Mouse (Mus musculus) erythroid progenitor cell, adult 5-6 weeks (primary cell): ENCODE results near the gene Atp5g1. TPM values are rescaled to one million over a fixed set of nuclear protein-coding genes. Genes with fewer than 3 reads are reported as not detected.

Experiments
- ATAC-seq: replicated peaks from 2 replicates; pipeline ENCODE4 v1.8.0; 2016; ENCODE audit warnings: moderate number of reproducible peaks, mild to moderate bottlenecking, moderate TSS enrichment, inconsistent platforms; ENCODE audit not compliant: poor library complexity, low FRiP score, severe bottlenecking
- total RNA-seq, 2 experiments: library from RNA; stranded (forward) in 1 of 2; stranded (reverse) in 1 of 2; fragments of 150-400 nt in 1 of 2; fragments of 186-747, 209-891 nt in 1 of 2; gene quantifications; 2 replicates each; pipeline versions ENCODE4 v1.2.3 to v1.2.4; 2015 to 2017; ENCODE audit warnings: low replicate concordance in 2 of 2

The Atp5g1 gene
- total RNA-seq, 2 experiments from 2014 or later: 9.5 to 98.9 TPM

DNA sequence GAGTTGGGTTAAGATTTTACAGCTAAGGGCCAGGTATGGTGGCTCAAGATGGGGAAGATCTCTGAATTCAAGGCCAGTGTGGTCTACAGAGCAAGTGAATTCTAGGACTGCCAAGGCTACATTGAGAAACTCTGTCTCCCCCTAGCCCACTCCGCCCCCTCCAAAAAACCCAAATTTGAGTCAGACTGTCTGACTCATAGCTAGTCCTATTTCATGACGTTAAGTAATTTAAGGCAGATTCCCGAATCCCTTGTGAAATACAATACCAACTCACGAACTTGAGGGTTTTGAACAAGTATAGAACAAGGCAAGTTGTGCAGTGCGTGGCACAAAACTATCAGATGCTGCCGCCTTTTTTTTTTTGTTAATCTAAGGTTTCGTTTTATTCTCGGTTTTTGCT is 41.4 kb downstream of the Atp5g1 start:
- ATAC-seq: no peak

DNA sequence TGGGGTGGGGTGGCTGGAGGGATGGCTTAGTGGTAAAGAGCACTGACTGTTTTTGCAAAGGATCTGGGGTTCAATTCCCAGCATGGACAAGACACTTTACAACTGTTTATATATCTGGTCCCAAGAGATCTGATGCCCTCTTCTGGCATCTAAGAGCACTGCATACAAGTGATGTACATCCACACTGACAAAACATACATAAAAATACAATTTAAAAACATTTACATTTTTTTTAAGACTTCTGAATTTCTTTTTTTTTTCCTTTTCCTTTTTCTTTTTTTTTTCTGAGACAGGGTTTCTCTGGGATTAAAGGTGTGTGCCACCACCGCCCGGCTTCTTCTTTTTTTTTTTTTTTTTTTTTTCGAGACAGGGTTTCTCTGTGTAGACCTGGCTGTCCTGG is 42.2 kb downstream of the Atp5g1 start:
- no peak for ATAC-seq

DNA sequence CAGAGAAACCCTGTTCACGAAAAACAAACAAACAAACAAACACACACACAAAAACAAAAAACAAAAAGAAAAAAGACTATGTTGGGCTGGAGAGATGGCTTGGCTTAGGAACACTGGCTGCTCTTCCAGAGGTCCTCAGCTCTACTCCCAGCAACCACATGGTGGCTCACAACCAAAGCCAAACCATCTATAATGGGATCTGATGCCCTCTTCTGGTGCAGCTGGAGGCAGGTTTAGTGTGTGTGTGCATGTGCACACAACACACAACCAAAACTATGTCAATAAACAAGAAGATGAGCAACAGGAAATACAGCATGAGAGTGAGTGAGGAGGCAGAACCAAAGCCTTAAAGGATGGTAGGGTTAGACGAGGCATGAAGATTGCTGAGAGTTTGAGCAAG is 43.8 kb downstream of the Atp5g1 start:
- no peak for ATAC-seq

DNA sequence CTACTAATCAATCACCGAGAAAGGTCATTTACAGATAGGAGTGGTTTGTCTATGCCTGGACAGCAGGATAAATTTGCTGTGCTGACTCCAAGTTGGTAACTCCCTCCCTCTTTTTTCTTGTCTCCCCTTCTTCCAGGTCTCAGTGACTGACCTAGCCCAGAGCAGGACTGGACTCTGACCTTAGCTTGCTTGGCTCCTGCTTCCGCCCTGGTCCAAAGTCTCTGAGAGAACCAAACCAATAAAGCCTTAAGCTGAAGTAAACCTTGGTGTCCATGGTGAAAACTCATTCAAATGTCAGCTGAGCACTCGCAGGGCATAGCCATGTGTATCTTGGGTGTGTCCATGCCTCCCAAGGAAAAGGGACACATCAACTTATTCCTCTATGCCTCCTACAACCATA is 44.9 kb downstream of the Atp5g1 start:
- no peak for ATAC-seq

DNA sequence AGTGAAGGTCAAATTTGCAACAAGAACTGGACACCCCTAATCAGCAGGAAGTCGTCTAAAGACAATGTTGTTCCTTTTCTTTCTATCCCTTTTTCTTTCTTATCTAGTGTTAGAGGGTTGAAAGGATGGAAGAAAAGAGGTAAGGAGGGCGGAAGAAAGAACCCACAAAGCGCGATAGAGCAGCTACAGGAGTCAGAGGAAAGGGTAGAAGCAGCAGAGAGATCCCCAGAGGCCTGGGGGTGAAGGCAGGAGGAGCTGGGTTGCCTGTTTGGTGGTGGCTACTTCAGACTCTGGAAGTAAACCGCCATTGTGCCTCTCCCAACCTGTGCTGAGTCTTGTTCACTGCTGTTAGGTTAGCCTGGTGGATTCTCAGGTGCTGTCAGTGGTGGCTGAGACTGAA is 47.3 kb downstream of the Atp5g1 start:
- no peak for ATAC-seq

DNA sequence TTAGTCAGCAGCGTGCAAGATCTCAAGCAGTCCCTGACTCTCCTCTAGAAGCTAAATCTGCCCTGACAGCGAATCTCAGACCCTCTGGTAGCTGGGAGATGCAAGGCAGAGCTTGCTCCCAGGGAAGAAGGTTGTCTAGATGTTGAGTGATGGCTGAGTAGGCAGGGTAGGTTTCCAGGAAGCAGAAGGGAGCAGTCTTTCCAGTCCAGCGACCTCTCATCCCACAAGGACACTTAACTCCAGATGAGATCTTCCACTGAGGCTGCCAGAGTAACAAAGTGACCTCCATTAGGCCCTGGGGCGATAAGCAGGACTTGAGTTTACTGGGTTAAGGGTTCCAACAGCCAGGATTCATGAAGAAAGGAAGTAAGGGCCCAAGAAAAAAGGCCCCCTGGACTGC is 54.8 kb downstream of the Atp5g1 start:
- no peak for ATAC-seq

Other genes starting within 250 kb of the Atp5g1 start
- 26.3 and 28.1 TPM in 2 replicates for gene Gngt2, start 238.5 kb downstream of the Atp5g1 start, total RNA-seq (2015; ENCODE audit: low replicate concordance)
- gene Gngt2, start 238.5 kb downstream of the Atp5g1 start, total RNA-seq (2017; ENCODE audit: low replicate concordance): 14.6 and 20.5 TPM in 2 replicates
- gene Abi3, start 233.2 kb downstream of the Atp5g1 start, total RNA-seq (2015; ENCODE audit: low replicate concordance): 2.1 and 4.7 TPM in 2 replicates
- gene Abi3, start 233.2 kb downstream of the Atp5g1 start, total RNA-seq (2017; ENCODE audit: low replicate concordance): 2.3 and 16.0 TPM in 2 replicates
- not detected in 2 replicates for gene B4galnt2, start 160.8 kb downstream of the Atp5g1 start, total RNA-seq (2015; ENCODE audit: low replicate concordance)
- not detected in 2 replicates for gene B4galnt2, start 160.8 kb downstream of the Atp5g1 start, total RNA-seq (2017; ENCODE audit: low replicate concordance)
- not detected in 2 replicates for gene Igf2bp1, start 69.7 kb downstream of the Atp5g1 start, total RNA-seq (2015; ENCODE audit: low replicate concordance)
- not detected in 2 replicates for gene Igf2bp1, start 69.7 kb downstream of the Atp5g1 start, total RNA-seq (2017; ENCODE audit: low replicate concordance)
- not detected in 2 replicates for gene Gip, start 51.1 kb downstream of the Atp5g1 start, total RNA-seq (2015; ENCODE audit: low replicate concordance)
- gene Gip, start 51.1 kb downstream of the Atp5g1 start, total RNA-seq (2017; ENCODE audit: low replicate concordance): not detected in 2 replicates
- 22.0 and 55.8 TPM in 2 replicates for gene Snf8, start 40.8 kb downstream of the Atp5g1 start, total RNA-seq (2015; ENCODE audit: low replicate concordance)
- gene Snf8, start 40.8 kb downstream of the Atp5g1 start, total RNA-seq (2017; ENCODE audit: low replicate concordance): 5.6 and 25.9 TPM in 2 replicates
- gene Ube2z, start 10.3 kb downstream of the Atp5g1 start, total RNA-seq (2015; ENCODE audit: low replicate concordance): 18.7 and 19.7 TPM in 2 replicates
- gene Ube2z, start 10.3 kb downstream of the Atp5g1 start, total RNA-seq (2017; ENCODE audit: low replicate concordance): 9.7 and 26.2 TPM in 2 replicates
- not detected in 2 replicates for gene Calcoco2, start 36.3 kb upstream of the Atp5g1 start, total RNA-seq (2015; ENCODE audit: low replicate concordance)
- gene Calcoco2, start 36.3 kb upstream of the Atp5g1 start, total RNA-seq (2017; ENCODE audit: low replicate concordance): not detected in 2 replicates
- gene Ttll6, start 58.1 kb upstream of the Atp5g1 start, total RNA-seq (2015; ENCODE audit: low replicate concordance): not detected in 2 replicates
- not detected in 2 replicates for gene Ttll6, start 58.1 kb upstream of the Atp5g1 start, total RNA-seq (2017; ENCODE audit: low replicate concordance)
- not detected in 2 replicates for gene Hoxb13, start 118.6 kb upstream of the Atp5g1 start, total RNA-seq (2015; ENCODE audit: low replicate concordance)
- gene Hoxb13, start 118.6 kb upstream of the Atp5g1 start, total RNA-seq (2017; ENCODE audit: low replicate concordance): not detected in 2 replicates
- not detected in 2 replicates for gene Hoxb9, start 195.8 kb upstream of the Atp5g1 start, total RNA-seq (2015; ENCODE audit: low replicate concordance)
- not detected in 2 replicates for gene Hoxb9, start 195.8 kb upstream of the Atp5g1 start, total RNA-seq (2017; ENCODE audit: low replicate concordance)
- not detected in 2 replicates for gene Hoxb8, start 206.2 kb upstream of the Atp5g1 start, total RNA-seq (2015; ENCODE audit: low replicate concordance)
- not detected in 2 replicates for gene Hoxb8, start 206.2 kb upstream of the Atp5g1 start, total RNA-seq (2017; ENCODE audit: low replicate concordance)
- not detected in 2 replicates for gene Hoxb7, start 211.0 kb upstream of the Atp5g1 start, total RNA-seq (2015; ENCODE audit: low replicate concordance)
- not detected in 2 replicates for gene Hoxb7, start 211.0 kb upstream of the Atp5g1 start, total RNA-seq (2017; ENCODE audit: low replicate concordance)
- gene Hoxb6, start 216.8 kb upstream of the Atp5g1 start, total RNA-seq (2015; ENCODE audit: low replicate concordance): not detected in 2 replicates
- not detected in 2 replicates for gene Hoxb6, start 216.8 kb upstream of the Atp5g1 start, total RNA-seq (2017; ENCODE audit: low replicate concordance)
- not detected in 2 replicates for gene Hoxb5, start 227.7 kb upstream of the Atp5g1 start, total RNA-seq (2015; ENCODE audit: low replicate concordance)
- gene Hoxb5, start 227.7 kb upstream of the Atp5g1 start, total RNA-seq (2017; ENCODE audit: low replicate concordance): not detected in 2 replicates
- 1.3 TPM in 1 of 2 replicates, not detected in the other for gene Hoxb4, start 242.6 kb upstream of the Atp5g1 start, total RNA-seq (2015; ENCODE audit: low replicate concordance)
- gene Hoxb4, start 242.6 kb upstream of the Atp5g1 start, total RNA-seq (2017; ENCODE audit: low replicate concordance): not detected in 2 replicates
- not detected in 2 replicates for gene Hoxb3, start 247.7 kb upstream of the Atp5g1 start, total RNA-seq (2015; ENCODE audit: low replicate concordance)
- not detected in 2 replicates for gene Hoxb3, start 247.7 kb upstream of the Atp5g1 start, total RNA-seq (2017; ENCODE audit: low replicate concordance)